Mouse (Mus musculus) mesoderm, embryonic 11.5 days (tissue): ENCODE results near the gene Inip.
"Not testable (repeated sequence)": the region's sequence is repeated elsewhere in the genome, so short reads cannot be mapped to it uniquely, and the experiment has no call there.

Experiments used
- DNase-seq: peaks from one replicate; pipeline ENCODE4 v3.0.0-alpha.2; 2012; ENCODE audit warnings: low read depth, low spot score

Inip gene

DNA sequence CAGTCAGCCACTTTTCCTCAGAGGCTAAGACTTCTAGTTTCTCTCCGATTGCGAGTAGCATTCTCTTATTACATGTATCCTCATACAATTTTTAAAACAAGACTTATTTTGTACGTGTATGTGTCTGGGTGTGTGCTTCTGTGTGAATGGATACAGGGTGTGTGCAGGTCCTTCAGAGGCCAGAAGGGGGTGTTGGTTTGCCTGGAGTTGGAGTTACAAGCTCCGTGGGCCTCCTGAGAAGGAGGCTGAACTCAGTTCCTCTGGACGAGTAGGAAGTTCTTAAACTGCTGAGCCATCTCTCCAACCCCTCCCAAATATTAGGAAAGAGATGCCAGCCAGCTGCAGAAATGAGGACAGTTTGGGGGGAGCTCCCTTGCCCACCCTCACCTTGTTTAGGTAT is 7.0 kb upstream of the Inip start:
- DNase-seq, result no peak

- no peak for DNase-seq
Observed at GRCm38 (mm10) chr4:59807521-59807920, 6.1 kb upstream of the Inip start.

DNA sequence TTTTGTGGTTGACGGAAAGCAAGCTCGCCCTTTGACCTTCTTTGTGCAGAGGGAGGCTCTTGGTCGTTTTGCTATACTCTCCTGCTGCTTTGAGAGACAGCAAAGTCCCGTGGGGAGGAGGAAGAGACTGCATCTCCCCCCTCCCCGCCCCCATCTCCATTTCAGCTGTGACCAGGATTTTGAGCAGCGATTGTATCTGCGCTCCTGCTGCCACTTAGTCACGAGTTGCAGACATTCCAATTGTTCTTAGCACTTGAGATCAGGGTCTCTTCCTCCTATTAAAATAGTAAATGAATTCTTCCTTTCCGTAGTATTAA is 5.4 kb upstream of the Inip start:
- DNase-seq, result no peak

GRCm38 (mm10) chr4:59805968-59806878 is 4.8 kb upstream of the Inip start:
- DNase-seq, result peak; percentile 55

GRCm38 (mm10) chr4:59805181-59805967 is 4.0 kb upstream of the Inip start, which contains the start of gene Snx30:
Snx30 (plus strand) TSS chr4:59805840.
- peak; percentile 92 for DNase-seq

DNA sequence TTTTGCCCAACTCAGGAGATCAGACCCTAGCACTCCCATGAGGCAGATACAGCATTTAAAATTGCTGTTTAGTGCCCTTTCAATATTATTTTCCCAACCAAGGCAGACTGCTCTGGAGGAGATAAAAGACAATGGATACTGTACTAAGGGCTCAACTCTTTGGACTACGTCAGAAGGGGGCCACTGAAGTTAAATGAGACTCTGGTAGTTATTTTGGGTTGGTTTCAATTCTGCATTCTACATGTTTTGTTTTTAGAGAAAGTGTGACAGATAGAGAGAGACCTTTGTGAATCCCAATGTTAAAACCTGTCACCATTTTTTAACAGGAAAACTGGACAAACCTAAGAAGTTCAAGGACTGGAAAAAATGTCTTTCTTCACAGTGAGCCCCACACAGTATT is 3.4 kb upstream of the Inip start:
- no peak for DNase-seq

- DNase-seq, result no peak
Observed at GRCm38 (mm10) chr4:59803358-59803757, 2.0 kb upstream of the Inip start.

- no peak for DNase-seq
Observed at GRCm38 (mm10) chr4:59802792-59803191, 1.4 kb upstream of the Inip start.

GRCm38 (mm10) chr4:59802107-59802506 is 718 bp upstream of the Inip start:
- no peak for DNase-seq

GRCm38 (mm10) chr4:59800181-59800580 is 1.2 kb downstream of the Inip start:
- DNase-seq, result no peak

GRCm38 (mm10) chr4:59795788-59796455 is 5.5 kb downstream of the Inip start:
- no peak for DNase-seq

GRCm38 (mm10) chr4:59794116-59794515 is 7.3 kb downstream of the Inip start:
- DNase-seq, result no peak

DNA sequence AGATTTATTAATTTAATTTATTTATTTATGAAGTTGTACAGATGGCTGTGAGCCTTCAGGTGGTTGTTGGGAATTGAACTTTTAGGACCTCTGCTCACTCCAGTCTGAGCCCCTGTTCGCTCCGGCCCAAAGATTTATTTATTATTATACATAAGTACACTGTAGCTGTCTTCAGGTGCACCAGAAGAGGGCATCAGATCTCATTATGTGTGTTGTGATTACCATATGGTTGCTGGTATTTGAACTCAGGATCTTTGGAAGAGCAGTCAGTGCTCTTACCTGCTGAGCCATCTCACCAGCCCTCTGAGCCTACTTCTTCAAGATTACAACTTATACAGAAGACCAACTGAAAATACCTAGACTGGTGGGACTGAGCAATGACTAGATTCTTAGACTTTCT is 7.8 kb downstream of the Inip start:
- DNase-seq, result not testable (repeated sequence)

- no peak for DNase-seq
Observed at GRCm38 (mm10) chr4:59789015-59789414, 12.4 kb downstream of the Inip start.

- no peak for DNase-seq
Observed at GRCm38 (mm10) chr4:59787126-59787525, 14.3 kb downstream of the Inip start.

GRCm38 (mm10) chr4:59786661-59787060 is 14.7 kb downstream of the Inip start:
- DNase-seq, result peak; percentile 72

- no peak for DNase-seq
Observed at GRCm38 (mm10) chr4:59785412-59785811, 16.0 kb downstream of the Inip start.

GRCm38 (mm10) chr4:59783685-59784279 is 17.6 kb downstream of the Inip start:
- peak; percentile 99 for DNase-seq

GRCm38 (mm10) chr4:59782853-59783684 is 18.3 kb downstream of the Inip start:
- DNase-seq, result peak; percentile 60

DNA sequence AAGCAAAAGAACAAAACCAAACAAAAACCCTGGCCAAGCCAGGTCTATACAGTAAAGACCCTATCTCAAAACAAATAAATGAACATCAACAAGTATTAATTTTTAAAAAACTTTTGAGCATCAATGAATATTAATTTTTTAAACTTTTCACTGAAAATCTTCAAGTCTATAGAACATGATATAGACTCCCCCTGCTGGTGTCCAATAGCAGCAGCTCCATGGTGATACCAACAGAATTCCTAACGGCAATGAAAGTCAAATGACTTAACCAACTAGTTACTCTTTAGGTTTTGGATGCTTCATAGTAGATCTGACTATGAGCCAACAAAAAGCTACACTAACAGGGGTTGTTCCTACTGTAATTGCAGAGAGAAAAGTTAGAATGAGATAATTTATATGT is 20.8 kb downstream of the Inip start:
- no peak for DNase-seq

GRCm38 (mm10) chr4:59777828-59778227 is 23.6 kb downstream of the Inip start:
- no peak for DNase-seq
